Mouse (Mus musculus) limb, embryonic 13.5 days (tissue): Measurements from ENCODE around the gene Trim11. TPM values are rescaled to one million over a fixed set of nuclear protein-coding genes. Genes with fewer than 3 reads are reported as not detected.
A peak's percentile ranks its signal among the peaks of the same experiment; 100 is the strongest.

Source experiments
- ATAC-seq: fragments of 200-750 bp; cut with Nextera tagmentation; 2 replicates; pipeline ENCODE4 v1.8.0; 2017; ENCODE audit warnings: low read depth, moderate number of reproducible peaks, moderate TSS enrichment; ENCODE audit not compliant: low FRiP score
- H3K27ac ChIP-seq: fragments of 300-500 bp; sonication (generic); 2 replicates; pipeline ENCODE4 v1.5.1; 2015; ENCODE audit warnings: inconsistent platforms, mild to moderate bottlenecking, moderate library complexity
- H3K27me3 ChIP-seq: fragments of 300-500 bp; sonication (generic); 2 replicates; pipeline ENCODE4 v1.6.1; 2015; ENCODE audit warnings: mild to moderate bottlenecking, inconsistent platforms
- H3K36me3 ChIP-seq: fragments of 300-500 bp; sonication (generic); 2 replicates; pipeline ENCODE4 v1.6.1; 2015; ENCODE audit warnings: inconsistent platforms, mild to moderate bottlenecking, moderate library complexity
- H3K4me1 ChIP-seq: fragments of 300-500 bp; sonication (generic); 2 replicates; pipeline ENCODE4 v1.6.1; 2015; ENCODE audit warnings: inconsistent platforms
- H3K4me2 ChIP-seq: fragments of 300-500 bp; sonication (generic); replicated peaks from 2 replicates; pipeline ENCODE4 v1.6.1; 2015; ENCODE audit warnings: inconsistent platforms, mild to moderate bottlenecking, moderate library complexity
- H3K4me3 ChIP-seq: fragments of 300-500 bp; sonication (generic); 2 replicates; pipeline ENCODE4 v1.5.1; 2015; ENCODE audit warnings: moderate library complexity, mild to moderate bottlenecking, inconsistent platforms
- H3K9ac ChIP-seq: fragments of 300-500 bp; sonication (generic); 2 replicates; pipeline ENCODE4 v1.6.1; 2015; ENCODE audit warnings: mild to moderate bottlenecking, inconsistent platforms
- H3K9me3 ChIP-seq: fragments of 300-500 bp; sonication (generic); 2 replicates; pipeline ENCODE4 v1.6.1; 2016; ENCODE audit warnings: inconsistent platforms
- WGBS: fragments of 180-500 bp; shearing (Covaris S2); methylation state at CpG from one replicate; pipeline ENCODE4 v1.1.7; 2015; 5-methylcytosine and 5-hydroxymethylcytosine counted together
- polyA plus RNA-seq: library from polyadenylated mRNA; unstranded; fragments of >200 nt; fragmentation: Nextera tagmentation; extraction: Ambion mirVana; gene quantifications from 2 replicates; pipeline ENCODE4 v1.2.1, GENCODE M21; 2015

Trim11 gene
- polyA plus RNA-seq, 1 experiment from 2014 or later, result 24.0 TPM

GRCm38 (mm10) chr11:58959186-58959825, 18.6 kb upstream of the Trim11 start:
- peaks cover 7% of the 10 kb centered on the region for H3K9me3 ChIP-seq
- peak overlapping the region; percentile 48 for H3K4me3 ChIP-seq
- H3K36me3 ChIP-seq, result peaks cover 14% of the 10 kb centered on the region
- peaks cover 32% of the 10 kb centered on the region for H3K4me1 ChIP-seq
- WGBS, result 38% methylated on average over 15 of the region's 15 CpGs
- no peak for ATAC-seq
- H3K9ac ChIP-seq, result peak overlapping the region; percentile 62; the same call in 1 of the 2 replicates
- H3K27ac ChIP-seq, result no peak overlapping the region
- peaks cover 40% of the 10 kb centered on the region for H3K27me3 ChIP-seq
- peak overlapping the region; percentile 81 for H3K4me2 ChIP-seq

- peaks cover 7% of the 10 kb centered on the region for H3K9me3 ChIP-seq
- ATAC-seq, result peak; percentile 48; the same call in 1 of the 2 replicates
- peaks cover 41% of the 10 kb centered on the region for H3K27me3 ChIP-seq
- peak overlapping the region; percentile 81 for H3K4me2 ChIP-seq
- peaks cover 32% of the 10 kb centered on the region for H3K4me1 ChIP-seq
- peaks cover 14% of the 10 kb centered on the region for H3K36me3 ChIP-seq
- 5% methylated on average over 40 of the region's 40 CpGs for WGBS
- H3K27ac ChIP-seq, result no peak overlapping the region
- peak overlapping the region; percentile 62 for H3K9ac ChIP-seq
- H3K4me3 ChIP-seq, result peak overlapping the region; percentile 48
Measured at GRCm38 (mm10) chr11:58959921-58960465, 17.9 kb upstream of the Trim11 start.

GRCm38 (mm10) chr11:58961364-58962177, 16.3 kb upstream of the Trim11 start:
- 57% methylated on average over 50 of the region's 50 CpGs for WGBS
- peaks cover 7% of the 10 kb centered on the region for H3K9me3 ChIP-seq
- peaks cover 14% of the 10 kb centered on the region for H3K36me3 ChIP-seq
- no peak overlapping the region for H3K27ac ChIP-seq
- peaks cover 24% of the 10 kb centered on the region for H3K4me1 ChIP-seq
- ATAC-seq, result no peak
- no peak overlapping the region for H3K9ac ChIP-seq
- no peak overlapping the region for H3K4me2 ChIP-seq
- peaks cover 41% of the 10 kb centered on the region for H3K27me3 ChIP-seq
- H3K4me3 ChIP-seq, result 0 out of 2 replicates have a peak overlapping the region, but pooled peaks have one; percentile 8

GRCm38 (mm10) chr11:58963543-58963942, 14.3 kb upstream of the Trim11 start:
- ATAC-seq, result no peak
- Histone ChIP-seq H3K4me2 (no peak overlapping the region), H3K9me3 (peaks cover 7% of the 10 kb centered on the region), H3K36me3 (peaks cover 5% of the 10 kb centered on the region; the same call in 1 of the 2 replicates), H3K4me1 (peaks cover 12% of the 10 kb centered on the region), H3K27me3 (peaks cover 37% of the 10 kb centered on the region), H3K27ac (no peak overlapping the region), H3K9ac (no peak overlapping the region), H3K4me3 (no peak overlapping the region)
- 37% methylated on average over 17 of the region's 17 CpGs for WGBS

DNA sequence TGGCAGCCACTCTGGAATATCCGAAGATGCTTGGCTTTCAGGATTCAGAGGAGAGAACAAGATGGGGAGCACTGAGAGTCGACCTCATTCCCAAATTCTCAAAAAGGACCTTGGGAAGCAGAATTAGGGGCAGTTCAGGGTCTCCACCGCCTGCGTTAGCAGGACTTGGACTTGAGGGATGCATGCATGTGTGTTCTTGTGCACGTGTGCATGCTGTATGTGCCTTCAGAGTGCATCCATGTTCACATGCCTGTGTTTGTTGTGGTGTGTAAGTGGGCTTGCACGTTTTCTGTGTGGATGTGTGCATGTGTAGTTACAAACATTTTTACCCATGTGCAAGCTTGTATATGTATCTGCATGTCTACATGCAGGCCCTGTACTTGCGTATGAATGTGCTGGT, 13.7 kb upstream of the Trim11 start:
- WGBS, result 83% methylated on average over 7 of the region's 7 CpGs
- Histone ChIP-seq H3K9me3 (peaks cover 7% of the 10 kb centered on the region), H3K27me3 (peaks cover 35% of the 10 kb centered on the region), H3K36me3 (peaks cover 5% of the 10 kb centered on the region; the same call in 1 of the 2 replicates), H3K4me2 (no peak overlapping the region), H3K4me1 (peaks cover 10% of the 10 kb centered on the region), H3K4me3 (no peak overlapping the region), H3K27ac (no peak overlapping the region), H3K9ac (no peak overlapping the region)
- ATAC-seq, result no peak

DNA sequence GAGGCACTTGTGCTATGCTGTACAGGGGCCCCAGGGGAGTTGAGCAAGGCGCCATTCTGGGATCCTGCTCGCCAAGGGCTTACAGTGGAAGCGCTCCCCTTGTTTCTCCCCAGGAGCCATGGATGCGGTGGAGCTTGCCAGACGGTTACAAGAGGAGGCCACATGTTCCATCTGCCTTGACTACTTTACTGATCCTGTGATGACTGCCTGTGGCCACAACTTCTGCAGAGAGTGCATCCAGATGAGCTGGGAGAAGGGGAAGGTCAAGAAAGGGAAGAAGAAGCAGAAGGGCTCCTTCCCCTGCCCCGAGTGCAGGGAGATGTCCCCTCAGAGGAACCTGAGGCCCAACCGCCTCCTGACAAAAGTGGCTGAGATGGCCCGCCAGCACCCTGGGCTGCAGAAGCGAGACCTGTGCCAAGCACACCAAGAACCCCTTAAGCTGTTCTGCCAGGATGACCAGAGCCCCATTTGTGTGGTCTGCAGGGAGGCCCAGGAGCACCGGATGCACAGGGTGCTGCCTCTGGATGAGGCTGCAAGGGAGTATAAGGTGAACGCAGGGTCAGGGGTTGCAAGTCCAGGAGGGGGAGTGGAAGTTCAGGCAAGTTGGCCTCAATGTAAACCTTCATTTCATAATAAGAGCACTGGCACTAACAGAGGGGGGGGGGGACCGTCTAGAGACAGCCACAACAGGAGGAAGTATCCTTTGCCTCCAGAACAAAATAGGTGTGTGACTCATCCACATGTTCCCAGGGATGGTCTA, 12.7 kb upstream of the Trim11 start:
- Histone ChIP-seq H3K9me3 (peaks cover 7% of the 10 kb centered on the region), H3K36me3 (peaks cover 11% of the 10 kb centered on the region), H3K27me3 (peaks cover 35% of the 10 kb centered on the region), H3K27ac (no peak overlapping the region), H3K4me2 (no peak overlapping the region), H3K4me1 (0 out of 2 replicates have a peak, but pooled peaks cover 1% of the 10 kb centered on the region), H3K4me3 (no peak overlapping the region), H3K9ac (no peak overlapping the region; the same call in 1 of the 2 replicates)
- 52% methylated on average over 12 of the region's 12 CpGs for WGBS
- ATAC-seq, result no peak

GRCm38 (mm10) chr11:58967346-58967745, 10.5 kb upstream of the Trim11 start:
- 91% methylated on average over 1 of the region's 1 CpGs for WGBS

GRCm38 (mm10) chr11:58968551-58968950, 9.3 kb upstream of the Trim11 start:
- H3K27ac ChIP-seq, result no peak overlapping the region
- no peaks in the 10 kb centered on the region for H3K4me1 ChIP-seq
- H3K9me3 ChIP-seq, result no peaks in the 10 kb centered on the region
- H3K9ac ChIP-seq, result no peak overlapping the region
- peaks cover 9% of the 10 kb centered on the region for H3K27me3 ChIP-seq
- H3K4me2 ChIP-seq, result no peak overlapping the region
- peaks cover 36% of the 10 kb centered on the region for H3K36me3 ChIP-seq
- 86% methylated on average over 7 of the region's 7 CpGs for WGBS
- no peak overlapping the region for H3K4me3 ChIP-seq
- no peak for ATAC-seq

More at GRCm38 (mm10) chr11:58967346-58967745, 10.5 kb upstream of the Trim11 start:
- peaks cover 33% of the 10 kb centered on the region for H3K36me3 ChIP-seq
- peaks cover 21% of the 10 kb centered on the region for H3K27me3 ChIP-seq
- H3K27ac ChIP-seq, result no peak overlapping the region
- no peak for ATAC-seq
- no peak overlapping the region for H3K4me3 ChIP-seq
- H3K4me1 ChIP-seq, result no peaks in the 10 kb centered on the region
- H3K4me2 ChIP-seq, result no peak overlapping the region
- H3K9ac ChIP-seq, result no peak overlapping the region
- no peaks in the 10 kb centered on the region for H3K9me3 ChIP-seq

- peaks cover 4% of the 10 kb centered on the region for H3K27me3 ChIP-seq
- H3K9me3 ChIP-seq, result no peaks in the 10 kb centered on the region
- peaks cover 40% of the 10 kb centered on the region for H3K36me3 ChIP-seq
- no peak overlapping the region for H3K9ac ChIP-seq
- 87% methylated on average over 8 of the region's 8 CpGs for WGBS
- H3K4me2 ChIP-seq, result no peak overlapping the region
- no peak overlapping the region for H3K27ac ChIP-seq
- ATAC-seq, result no peak
- H3K4me3 ChIP-seq, result no peak overlapping the region
- H3K4me1 ChIP-seq, result no peaks in the 10 kb centered on the region
Measured at GRCm38 (mm10) chr11:58969027-58969426, 8.9 kb upstream of the Trim11 start.

DNA sequence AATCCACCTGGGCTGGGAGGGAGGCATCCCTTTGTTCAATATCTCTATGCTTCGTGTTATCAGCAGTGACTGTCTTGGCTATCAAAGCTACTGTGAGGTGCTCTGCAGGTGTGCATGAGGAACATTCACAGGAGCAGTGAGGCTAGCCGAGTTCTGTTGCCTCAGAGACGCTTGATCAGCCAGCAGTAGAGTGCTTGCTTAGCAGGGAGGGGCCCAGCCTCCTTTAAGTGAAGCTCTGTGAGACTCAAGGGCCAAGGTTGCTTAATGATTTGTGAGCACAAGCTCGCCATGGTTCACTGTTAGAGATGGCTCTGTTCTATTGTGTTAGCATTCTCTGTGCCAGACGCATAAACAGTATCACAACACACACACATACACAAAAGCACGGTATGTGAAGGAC, 8.2 kb upstream of the Trim11 start:
- 84% methylated on average over 6 of the region's 6 CpGs for WGBS
- Histone ChIP-seq H3K9me3 (no peaks in the 10 kb centered on the region), H3K9ac (no peak overlapping the region), H3K36me3 (peaks cover 46% of the 10 kb centered on the region), H3K4me1 (no peaks in the 10 kb centered on the region), H3K27me3 (no peaks in the 10 kb centered on the region), H3K4me2 (no peak overlapping the region), H3K27ac (no peak overlapping the region), H3K4me3 (no peak overlapping the region)
- ATAC-seq, result no peak

- Histone ChIP-seq H3K27me3 (no peaks in the 10 kb centered on the region), H3K9me3 (no peaks in the 10 kb centered on the region), H3K36me3 (peaks cover 48% of the 10 kb centered on the region), H3K9ac (no peak overlapping the region), H3K4me3 (no peak overlapping the region), H3K4me1 (peaks cover 3% of the 10 kb centered on the region), H3K4me2 (no peak overlapping the region), H3K27ac (no peak overlapping the region)
- no peak for ATAC-seq
- 89% methylated on average over 21 of the region's 21 CpGs for WGBS
Measured at GRCm38 (mm10) chr11:58970831-58971530, 6.9 kb upstream of the Trim11 start.
